Mouse (Mus musculus): ENCODE data around the gene B4galt3. TPM values are rescaled to one million over a fixed set of nuclear protein-coding genes. Genes with fewer than 3 reads are reported as not detected.
"Not testable (repeated sequence)": the region's sequence is repeated elsewhere in the genome, so short reads cannot be mapped to it uniquely, and the experiment has no call there.

Gene B4galt3
- total RNA-seq, 2 experiments from 2014 or later, result 59.8 to 61.3 TPM

- peak in 1 of 2 experiments; percentile 3 for DNase-seq (ENCODE audit: low spot score in 2 of 2)
- intact Hi-C loops (cut with DNase I), result no loop called here
Observed at GRCm38 (mm10) chr1:171280250-171280915, 10.3 kb downstream of the B4galt3 start.

- peak; percentile 94 to 98 for DNase-seq (ENCODE audit: low spot score in 2 of 2)
- intact Hi-C loops (cut with DNase I), result no loop called here
Observed at GRCm38 (mm10) chr1:171280916-171281527, 10.9 kb downstream of the B4galt3 start, which contains the start of gene Ppox. Gene Ppox (minus strand): TSS chr1:171281186.

GRCm38 (mm10) chr1:171281528-171281923 lies 11.4 kb downstream of the B4galt3 start:
- intact Hi-C loops (cut with DNase I), result no loop called here
- peak; percentile 72 to 79 for DNase-seq (ENCODE audit: low spot score in 2 of 2)

DNA sequence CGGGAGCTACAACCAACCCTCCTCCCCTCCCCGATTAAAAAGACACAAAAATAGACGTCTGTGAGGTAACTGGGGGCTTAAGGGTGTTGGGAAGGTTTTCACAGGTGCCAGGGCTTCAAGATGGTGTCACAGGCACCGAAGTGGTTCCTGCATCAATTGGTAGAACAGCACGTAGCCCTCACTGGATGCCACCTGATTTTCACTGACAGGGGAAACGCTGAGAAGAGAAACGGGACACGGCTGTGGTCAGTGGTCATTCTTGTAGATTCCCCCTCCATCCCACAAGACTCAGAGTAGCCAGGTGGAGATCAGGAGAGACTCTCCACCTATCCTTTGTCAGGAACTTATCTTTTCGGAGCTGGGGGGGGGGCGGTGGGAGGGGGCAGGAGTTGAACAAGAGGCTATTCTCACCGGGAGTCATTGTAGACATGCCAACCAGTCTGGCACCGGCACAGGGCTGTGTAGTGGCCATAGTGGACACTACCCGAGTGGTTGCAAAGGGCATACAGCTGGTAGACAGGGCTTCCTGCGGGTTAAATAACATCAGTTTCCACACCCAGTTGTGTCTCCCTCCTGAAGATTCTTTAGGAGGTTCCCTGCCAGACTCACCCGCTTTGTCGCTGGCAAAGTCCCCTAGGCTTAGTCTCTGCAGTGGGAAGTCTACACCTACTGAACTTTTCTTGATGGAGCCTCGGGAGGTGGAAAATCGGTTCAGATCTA lies 12.1 kb downstream of the B4galt3 start:
- peak in 1 of 2 experiments; percentile 3 for DNase-seq (ENCODE audit: low spot score in 2 of 2)
- intact Hi-C loops (cut with DNase I), result no loop called here

DNA sequence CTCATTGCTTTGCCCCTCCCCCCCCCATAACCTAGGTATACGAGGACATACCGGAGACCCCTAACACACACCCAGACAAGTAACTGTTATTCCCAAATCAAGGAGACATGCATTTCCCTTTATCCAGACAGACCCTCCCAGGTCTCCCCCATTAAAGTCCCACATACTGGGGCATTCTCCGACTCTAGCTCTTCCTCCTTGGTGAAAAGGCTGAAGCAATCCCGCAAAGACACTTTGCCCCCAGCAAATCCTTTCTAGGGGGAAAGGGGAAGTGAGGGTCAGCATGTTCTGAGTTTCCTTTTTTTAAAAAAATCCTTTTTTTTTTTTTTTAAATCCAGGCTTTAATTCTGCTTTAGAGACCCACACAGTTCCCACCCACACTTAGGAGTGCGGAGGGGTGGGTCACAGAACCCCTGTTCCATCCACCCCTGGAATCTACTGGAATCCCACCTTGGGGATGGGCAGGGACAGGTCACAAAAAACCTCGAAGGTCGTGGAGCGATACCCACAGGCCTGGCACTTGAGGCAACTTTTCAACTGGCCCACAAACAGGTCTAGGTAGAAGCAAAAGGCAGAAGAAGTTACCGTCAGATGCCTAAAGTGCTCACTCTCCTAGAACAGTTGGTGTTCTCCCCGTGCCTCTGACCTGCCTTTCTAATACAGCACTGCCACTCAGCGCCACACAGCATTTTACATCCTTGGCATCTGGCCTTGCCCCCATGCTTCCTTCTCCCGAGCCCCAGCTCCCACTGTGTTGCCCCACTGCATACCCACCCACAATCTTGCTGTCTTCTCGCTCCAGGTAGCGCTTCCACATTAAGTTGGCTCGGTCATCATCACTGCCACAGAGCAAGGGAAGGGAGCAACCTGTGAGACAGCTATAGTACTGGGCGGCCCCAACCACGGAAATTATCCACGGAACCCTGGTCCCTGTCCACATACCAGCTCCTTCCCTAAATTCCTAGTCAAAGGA lies 13.3 kb downstream of the B4galt3 start:
- DNase-seq (ENCODE audit: low spot score in 2 of 2), result peak in 1 of 2 experiments; percentile 8
- intact Hi-C loops (cut with DNase I), result no loop called here

DNA sequence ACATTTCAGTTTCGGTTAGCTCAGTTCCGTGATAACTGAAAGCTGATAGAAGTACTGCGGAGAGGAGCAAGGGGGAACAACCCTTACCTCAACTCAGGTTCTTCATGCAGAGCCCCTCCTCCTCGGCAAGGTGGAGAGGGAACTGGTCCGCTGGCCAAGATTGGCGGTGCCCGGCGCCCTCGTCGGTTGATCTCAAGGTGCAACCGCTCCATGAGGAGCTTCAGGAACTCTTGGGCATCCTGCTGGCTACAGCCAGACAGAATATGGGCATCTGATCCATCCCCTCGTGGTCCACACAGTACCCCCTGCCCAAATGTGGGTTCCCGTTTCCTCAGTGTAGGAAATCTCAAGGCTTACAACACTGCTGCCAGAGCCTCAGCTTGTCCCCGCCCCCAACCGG lies 14.4 kb downstream of the B4galt3 start:
- intact Hi-C loops (cut with DNase I), result no loop called here
- no peak for DNase-seq (ENCODE audit: low spot score in 2 of 2)

- intact Hi-C loops (cut with DNase I), result no loop called here
- DNase-seq (ENCODE audit: low spot score in 2 of 2), result no peak
Observed at GRCm38 (mm10) chr1:171285096-171285892, 15.2 kb downstream of the B4galt3 start.

- DNase-seq (ENCODE audit: low spot score in 2 of 2), result no peak
- intact Hi-C loops (cut with DNase I), result no loop called here
Observed at GRCm38 (mm10) chr1:171286517-171286916, 16.4 kb downstream of the B4galt3 start.

DNA sequence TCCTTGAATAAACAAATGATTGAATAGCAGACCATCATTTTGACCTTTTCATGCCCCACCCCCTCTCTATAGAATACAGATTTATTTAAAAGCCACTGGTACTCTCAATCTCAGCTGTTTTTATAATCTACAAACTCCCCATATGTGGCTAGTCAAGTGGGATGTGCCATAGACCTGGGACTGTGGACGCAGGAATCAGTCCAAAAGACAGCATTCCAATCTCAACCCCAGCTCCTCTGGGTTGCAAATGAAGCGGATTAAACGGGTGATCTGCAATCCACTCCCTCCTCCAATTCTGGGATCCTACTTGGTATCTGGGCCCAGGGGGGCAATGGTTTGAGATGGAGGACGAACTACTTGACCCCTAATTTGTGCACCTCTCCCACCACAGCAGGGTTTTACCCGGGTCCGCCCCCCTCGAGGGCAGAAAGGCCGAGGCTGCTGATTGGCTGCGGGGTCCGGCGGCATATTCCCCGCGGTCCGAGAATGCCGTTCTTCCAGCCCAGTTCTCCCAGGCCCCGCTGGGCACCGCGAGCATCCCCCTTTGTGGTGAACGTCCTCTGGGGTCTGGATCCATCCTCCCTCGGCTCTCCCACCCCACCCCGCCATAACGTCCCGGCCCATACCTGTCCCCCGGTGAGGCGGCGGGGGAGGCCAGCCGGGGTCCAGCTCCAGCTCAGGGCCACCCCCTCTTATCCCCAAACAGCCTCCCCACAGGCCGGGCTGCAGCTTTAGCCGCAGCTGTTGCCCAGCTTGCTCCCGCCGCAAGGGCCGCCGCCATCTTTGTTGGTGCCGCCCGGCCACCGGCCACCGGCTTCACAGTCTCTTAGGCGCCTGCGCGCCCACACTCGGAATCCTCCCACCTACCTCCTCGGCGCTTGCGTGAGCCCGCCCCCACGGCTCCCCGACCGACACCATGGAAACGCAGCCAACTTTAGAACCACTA lies 17.3 kb downstream of the B4galt3 start, which contains the start of gene Usp21:
Gene Usp21 (minus strand): TSS at position 856 of the 946 bp plus-strand sequence.
- peak; percentile 96 for DNase-seq (ENCODE audit: low spot score in 2 of 2)
- intact Hi-C loops (cut with DNase I), result no loop called here

- intact Hi-C loops (cut with DNase I), result no loop called here
- DNase-seq (ENCODE audit: low spot score in 2 of 2), result no peak
Observed at GRCm38 (mm10) chr1:171288328-171288727, 18.2 kb downstream of the B4galt3 start.

GRCm38 (mm10) chr1:171293351-171293750 lies 23.2 kb downstream of the B4galt3 start:
- intact Hi-C loops (cut with DNase I), result loop anchor here (5.0 kb wide), 1 partner anchor 34 kb away; the partner anchor contains the start of gene Dedd
- peak in 1 of 2 experiments; percentile 57 for DNase-seq (ENCODE audit: low spot score in 2 of 2)

GRCm38 (mm10) chr1:171293906-171294297 lies 23.8 kb downstream of the B4galt3 start:
- intact Hi-C loops (cut with DNase I), result loop anchor here (5.0 kb wide), 1 partner anchor 33 kb away; the partner anchor contains the start of gene Dedd
- no peak for DNase-seq (ENCODE audit: low spot score in 2 of 2)

- intact Hi-C loops (cut with DNase I), result loop anchor here (5.0 kb wide), 1 partner anchor 33 kb away; the partner anchor contains the start of gene Dedd
- peak; percentile 81 to 84 for DNase-seq (ENCODE audit: low spot score in 2 of 2)
Observed at GRCm38 (mm10) chr1:171294298-171295062, 24.4 kb downstream of the B4galt3 start, which contains the start of gene Ufc1. Gene Ufc1 (minus strand): TSS chr1:171295024.

- DNase-seq (ENCODE audit: low spot score in 2 of 2), result no peak
- intact Hi-C loops (cut with DNase I), result no loop called here
Observed at GRCm38 (mm10) chr1:171295063-171295402, 24.9 kb downstream of the B4galt3 start.

- intact Hi-C loops (cut with DNase I), result no loop called here
- DNase-seq (ENCODE audit: low spot score in 2 of 2), result no peak
Observed at GRCm38 (mm10) chr1:171298226-171298625, 28.1 kb downstream of the B4galt3 start.

- DNase-seq (ENCODE audit: low spot score in 2 of 2); intact Hi-C loops (cut with DNase I): not testable (repeated sequence)
Observed at GRCm38 (mm10) chr1:171306157-171306556, 36.0 kb downstream of the B4galt3 start.
